Mouse (Mus musculus): ENCODE results near the gene Nlgn1.

DNA sequence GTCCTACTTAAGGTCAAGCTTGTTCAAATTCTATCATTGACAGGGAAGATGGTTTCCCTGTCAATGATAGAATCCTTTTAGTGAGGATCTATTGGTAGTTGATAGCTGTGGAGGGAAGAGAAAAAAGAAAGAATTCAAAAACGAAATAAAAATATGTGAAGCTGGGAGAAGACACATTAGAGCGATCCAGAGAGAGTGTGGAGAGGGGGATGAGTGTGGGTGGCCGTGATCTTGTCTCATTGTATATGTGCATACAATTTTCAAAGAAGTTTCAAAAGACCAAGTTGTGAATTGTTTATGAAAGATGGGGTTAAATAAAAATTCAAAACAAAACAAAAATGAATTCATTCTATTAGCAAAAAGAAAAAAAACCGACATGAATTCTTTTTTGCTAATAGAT, 568.6 kb downstream of the Nlgn1 start:
- no peak for TF ChIP-seq CTCF (IDR thresholded peaks at IDR 0.05)
- no peak for TF ChIP-seq EP300 (IDR thresholded peaks at IDR 0.05; ENCODE audit: insufficient read depth, low read depth, low read length)
